Mouse (Mus musculus): Measurements from ENCODE around the gene Gbf1. TPM values are rescaled to one million over a fixed set of nuclear protein-coding genes. Genes with fewer than 3 reads are reported as not detected.

Gene Gbf1
- total RNA-seq, 2 experiments from 2014 or later = 27.0 to 28.2 TPM

DNA sequence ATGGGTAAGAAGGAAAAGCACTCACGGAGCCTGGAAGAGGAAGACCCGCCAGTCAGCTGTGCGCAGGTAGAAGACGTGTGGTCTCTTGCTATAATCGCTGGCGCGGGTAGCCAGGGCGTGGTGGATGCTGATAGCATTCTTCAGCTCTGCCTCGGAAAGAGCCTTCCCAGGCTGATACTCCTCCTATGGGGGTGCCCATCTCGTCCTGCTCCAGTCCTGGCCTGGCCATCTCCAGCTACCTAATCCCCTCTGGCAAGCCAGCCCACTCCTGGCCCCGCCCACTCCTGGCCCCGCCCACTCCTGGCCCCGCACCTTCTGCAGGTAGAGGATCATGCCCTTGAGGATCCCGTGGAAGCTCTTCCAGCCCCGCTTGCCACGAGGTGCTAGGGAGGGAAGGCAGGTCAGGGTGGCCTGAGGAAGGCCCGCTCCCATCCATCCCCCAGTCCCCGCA, 161.9 kb downstream of the Gbf1 start:
- no peak for ATAC-seq (ENCODE audit: poor library complexity, severe bottlenecking)

DNA sequence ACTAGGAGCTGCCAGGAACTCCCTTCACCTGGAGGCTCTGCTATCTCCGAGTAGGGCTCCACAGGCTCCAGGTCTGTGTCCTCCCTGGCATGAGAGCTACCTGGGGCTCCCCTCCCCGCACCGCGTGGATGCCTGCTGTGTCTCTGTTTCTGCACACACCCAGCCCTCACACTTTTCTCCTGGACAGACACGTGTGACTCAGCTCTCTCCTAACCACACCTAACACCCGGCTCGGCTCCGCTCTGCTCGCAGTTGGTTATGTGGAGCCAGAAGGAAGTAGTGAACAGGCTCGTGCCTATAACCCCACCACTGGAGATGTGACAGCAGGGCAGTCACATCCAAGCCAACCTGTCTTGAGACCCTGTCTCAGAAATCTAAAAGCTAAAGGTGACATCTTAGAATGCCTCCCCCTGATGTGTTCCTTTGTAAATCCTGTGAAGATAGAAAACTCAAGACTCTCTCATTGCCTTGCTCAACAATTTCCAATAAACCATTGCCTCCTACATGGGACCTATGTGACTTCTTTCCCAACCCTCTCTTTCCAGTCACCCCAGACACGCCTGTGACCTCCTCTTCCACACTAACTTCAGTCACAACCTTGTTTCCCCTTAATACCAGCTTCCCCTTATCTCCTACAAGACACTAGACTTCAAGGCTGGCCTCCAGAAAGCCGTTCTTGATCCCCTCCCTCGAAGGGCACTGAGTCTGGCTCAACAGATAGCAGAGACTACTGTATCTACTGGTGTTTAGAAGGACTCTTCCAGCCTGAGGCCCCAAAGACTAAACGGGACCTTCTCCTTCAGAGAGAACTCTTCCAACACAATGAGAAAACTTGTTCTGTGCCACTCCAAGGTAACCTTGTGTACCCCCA, 162.8 kb downstream of the Gbf1 start:
- peak; percentile 44; the same call in 1 of the 2 replicates for ATAC-seq (ENCODE audit: poor library complexity, severe bottlenecking)

DNA sequence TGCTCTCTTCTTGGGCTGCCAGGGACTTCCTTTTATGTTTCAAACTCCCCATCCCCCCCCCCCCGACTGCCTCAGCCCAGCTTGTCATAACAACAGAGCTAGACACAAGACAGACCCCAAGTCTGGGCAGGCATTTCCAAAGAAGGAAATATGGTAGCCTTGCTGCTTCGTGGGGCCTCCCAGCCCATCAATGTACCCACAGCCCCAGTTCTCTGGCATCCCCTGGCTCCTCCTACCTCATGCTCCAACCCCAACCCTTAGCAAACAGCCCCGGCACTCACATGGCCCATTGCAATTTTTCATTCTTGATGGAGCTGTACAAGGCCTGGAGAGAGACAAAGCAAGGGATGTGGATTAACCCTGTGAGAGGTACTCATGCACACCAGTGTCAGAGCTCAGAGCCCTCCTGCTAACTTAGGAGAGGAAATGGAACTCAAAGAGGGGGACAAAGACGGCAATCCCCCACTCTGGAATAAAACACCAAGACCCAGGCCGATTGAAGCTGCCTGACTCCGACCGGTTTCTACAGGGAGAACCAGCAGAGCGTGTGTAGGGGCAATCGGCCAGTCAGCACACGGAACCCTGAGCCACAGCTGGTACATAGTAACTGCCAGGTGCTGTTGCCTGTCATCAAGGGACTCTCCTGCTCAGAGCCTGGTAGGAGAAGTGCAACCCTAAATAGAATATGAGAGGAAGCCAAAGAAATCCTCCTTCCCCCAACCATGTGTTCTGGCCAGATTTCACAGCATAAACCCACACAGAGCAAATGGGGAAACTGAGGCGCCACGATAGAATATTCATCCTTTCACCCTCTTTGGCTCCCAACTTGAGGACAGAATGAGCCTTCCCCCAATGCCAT, 163.7 kb downstream of the Gbf1 start:
- no peak for ATAC-seq (ENCODE audit: poor library complexity, severe bottlenecking)

DNA sequence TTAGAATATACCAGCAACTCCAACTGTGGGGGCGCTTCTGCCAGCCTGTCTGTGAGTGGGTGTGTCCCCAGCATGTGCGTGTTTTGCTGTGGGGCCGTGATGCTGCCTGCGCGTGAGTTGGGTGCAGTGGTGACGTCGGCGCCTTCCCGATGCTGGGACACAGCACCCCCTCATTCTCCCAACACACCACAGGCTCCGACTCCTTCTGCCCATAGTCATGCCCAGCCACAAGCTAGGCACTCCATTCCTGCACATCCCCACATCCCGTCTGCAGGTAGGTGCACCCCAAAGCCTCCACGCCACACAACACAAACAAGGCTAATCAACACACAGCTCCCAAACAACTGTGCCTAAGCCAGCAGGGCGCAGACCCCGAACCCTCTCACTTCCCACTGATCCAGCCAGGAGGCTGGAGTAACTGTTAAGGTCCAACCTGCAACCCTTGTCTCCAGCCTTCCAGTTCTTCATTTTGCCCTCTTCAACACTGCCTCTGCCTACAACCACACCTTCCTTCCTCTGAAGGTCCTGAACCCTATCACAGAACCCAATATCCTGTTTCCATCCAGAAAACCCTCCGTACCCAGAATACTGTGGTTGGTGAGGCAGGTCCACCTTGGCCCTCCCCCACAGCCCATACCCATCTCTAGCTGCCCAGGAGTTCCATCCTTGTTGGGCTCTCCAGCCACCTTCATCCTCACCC, 164.7 kb downstream of the Gbf1 start:
- ATAC-seq (ENCODE audit: poor library complexity, severe bottlenecking) = peak; percentile 11; the same call in 1 of the 2 replicates

DNA sequence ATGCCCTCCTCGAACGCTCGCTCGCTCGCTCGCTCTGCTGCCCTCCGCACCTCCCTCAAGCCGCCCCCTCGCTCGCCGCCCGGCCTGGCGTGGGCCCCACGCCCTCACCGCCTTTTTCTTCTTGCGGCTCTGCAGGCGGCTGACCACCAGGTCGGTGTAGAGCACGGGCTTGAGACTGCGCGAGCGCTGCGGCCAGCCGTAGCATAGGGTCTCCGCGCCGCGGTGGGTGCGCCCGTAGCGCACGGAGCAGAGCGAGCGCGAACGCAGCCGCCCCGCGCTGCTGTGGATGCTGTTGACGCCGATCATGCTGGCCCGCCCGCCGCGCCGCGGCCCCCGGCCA, 165.2 kb downstream of the Gbf1 start:
- ATAC-seq (ENCODE audit: poor library complexity, severe bottlenecking) = no peak

DNA sequence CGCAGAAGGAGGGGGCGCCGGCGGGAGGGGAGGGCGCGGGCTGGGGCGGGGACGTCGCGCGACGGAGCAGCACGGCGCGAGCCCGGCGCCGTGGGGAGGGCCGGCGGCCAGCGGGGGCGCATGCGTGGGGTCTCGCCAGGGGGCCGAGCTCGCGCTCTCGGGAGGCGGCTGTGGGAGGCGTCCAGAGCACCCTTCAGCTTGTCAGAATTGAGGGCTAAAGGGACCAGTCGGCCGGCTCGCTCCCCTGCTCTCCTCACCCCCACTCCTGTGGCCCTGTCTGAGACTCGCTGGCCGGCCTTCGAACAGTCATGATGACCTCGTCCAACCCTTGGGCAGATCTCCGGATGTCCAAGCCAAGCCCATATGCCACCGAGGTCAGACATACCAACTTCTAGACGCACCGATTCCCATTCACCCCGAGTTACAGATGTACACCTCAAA, 165.7 kb downstream of the Gbf1 start:
- ATAC-seq (ENCODE audit: poor library complexity, severe bottlenecking) = no peak

DNA sequence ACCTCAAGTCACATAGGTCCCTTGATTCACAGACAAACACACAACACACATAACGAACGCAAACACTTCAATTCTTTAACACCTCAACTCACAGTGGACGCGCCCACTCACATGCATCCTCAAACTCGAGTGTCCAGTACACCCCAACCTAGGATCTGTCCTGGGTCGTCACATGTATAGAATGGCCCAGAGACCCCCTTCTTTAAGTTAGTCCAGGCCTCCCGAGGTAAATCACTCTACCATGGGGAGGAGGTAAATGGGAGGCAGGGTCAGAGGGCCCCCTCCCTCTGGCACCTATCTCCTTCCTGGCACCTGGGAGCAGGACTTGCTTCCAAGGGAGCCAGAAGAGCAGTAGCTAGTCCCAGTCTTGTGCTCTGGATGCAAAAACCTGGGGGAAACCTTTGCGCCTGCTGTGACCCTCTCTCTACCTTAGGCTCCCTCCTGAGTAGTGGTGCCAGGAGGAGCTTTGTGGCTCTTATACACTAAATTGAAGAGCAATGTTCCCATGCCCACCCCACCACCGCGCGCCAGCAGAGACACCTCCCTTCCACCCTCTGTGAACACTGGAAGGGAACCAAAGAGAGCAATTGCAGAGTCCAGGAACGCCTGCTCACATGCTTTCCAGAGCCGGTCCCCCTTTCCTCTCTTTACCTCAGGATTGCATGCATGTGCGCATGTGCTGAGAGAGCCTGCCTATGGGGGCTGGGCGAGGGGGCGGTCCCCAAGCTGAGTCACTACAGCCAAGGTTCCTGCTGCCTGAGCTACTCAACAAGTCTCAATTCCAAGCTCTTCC, 166.5 kb downstream of the Gbf1 start:
- ATAC-seq (ENCODE audit: poor library complexity, severe bottlenecking) = no peak

DNA sequence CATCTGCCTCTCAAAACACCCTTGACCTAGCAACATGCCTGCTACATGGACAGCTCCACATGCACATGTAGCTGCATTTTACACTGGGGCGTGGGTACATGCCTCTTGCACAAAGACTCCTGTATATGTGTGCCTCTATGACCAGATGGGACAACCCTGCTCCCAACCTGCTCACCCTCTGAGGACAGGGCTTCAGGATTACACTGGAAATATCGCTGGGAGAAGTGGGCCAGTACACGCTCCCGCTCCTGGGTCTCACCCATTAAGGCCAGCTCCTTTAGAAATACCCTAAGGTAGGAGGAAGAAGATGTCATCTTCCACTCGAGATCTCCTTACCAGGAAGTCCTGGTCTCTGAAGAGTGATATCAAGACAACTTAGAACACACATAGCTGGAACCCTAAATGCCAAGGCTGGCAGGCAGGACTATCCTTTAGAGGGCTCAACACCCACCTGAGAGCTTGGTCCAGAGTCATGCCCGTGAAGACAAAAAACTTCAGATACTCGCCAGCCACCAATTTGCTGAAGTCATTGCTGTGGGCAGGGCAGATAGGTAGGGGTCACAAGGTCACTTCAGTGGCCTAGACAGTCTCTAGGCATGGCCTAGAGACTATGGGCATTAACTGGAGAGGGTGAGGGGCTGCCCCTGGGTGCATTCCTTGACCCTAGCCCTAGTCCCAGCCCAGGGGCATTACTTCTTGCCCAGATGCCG, 167.9 kb downstream of the Gbf1 start:
- ATAC-seq (ENCODE audit: poor library complexity, severe bottlenecking) = no peak

DNA sequence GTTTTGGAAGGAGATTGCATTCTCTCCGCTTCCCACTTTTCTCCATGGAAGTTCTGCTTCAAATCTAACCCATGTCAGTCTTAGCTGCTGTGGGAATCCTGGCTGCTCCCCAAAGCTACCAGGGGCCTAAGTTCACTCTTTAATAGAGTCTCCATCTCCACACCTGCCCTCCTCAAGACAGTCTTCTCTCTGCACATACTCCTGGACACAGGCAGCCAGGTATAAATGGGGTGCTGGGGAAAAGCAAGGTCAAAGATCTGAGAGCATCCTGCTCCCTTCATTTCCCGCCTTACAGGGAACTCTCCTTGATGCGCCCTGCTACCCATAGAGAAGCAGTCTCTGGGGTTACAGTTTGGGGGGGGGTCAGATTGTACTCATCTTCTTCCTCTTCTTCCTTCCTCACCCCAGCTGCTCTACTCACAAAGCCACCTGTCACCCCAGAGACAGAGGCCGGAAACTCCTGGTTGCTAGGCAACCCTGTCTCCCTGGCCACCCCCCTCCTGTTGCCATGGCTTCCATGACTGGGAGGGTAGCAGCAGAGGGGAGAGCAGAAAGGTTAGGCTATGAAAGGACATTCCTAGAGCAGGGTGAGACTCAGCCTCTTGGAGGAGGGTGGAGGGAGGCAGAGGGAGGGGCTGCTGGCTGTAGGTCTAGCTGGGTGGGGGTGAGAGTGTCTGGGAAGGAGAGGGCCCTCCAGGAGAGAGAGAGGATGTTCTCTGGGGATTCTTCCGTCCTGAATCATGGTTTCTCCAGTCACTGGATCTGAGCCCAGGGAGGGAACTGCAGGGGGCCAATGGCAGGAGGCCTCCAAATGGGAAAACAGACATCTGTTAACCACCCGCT, 169.0 kb downstream of the Gbf1 start:
- ATAC-seq (ENCODE audit: poor library complexity, severe bottlenecking) = no peak

DNA sequence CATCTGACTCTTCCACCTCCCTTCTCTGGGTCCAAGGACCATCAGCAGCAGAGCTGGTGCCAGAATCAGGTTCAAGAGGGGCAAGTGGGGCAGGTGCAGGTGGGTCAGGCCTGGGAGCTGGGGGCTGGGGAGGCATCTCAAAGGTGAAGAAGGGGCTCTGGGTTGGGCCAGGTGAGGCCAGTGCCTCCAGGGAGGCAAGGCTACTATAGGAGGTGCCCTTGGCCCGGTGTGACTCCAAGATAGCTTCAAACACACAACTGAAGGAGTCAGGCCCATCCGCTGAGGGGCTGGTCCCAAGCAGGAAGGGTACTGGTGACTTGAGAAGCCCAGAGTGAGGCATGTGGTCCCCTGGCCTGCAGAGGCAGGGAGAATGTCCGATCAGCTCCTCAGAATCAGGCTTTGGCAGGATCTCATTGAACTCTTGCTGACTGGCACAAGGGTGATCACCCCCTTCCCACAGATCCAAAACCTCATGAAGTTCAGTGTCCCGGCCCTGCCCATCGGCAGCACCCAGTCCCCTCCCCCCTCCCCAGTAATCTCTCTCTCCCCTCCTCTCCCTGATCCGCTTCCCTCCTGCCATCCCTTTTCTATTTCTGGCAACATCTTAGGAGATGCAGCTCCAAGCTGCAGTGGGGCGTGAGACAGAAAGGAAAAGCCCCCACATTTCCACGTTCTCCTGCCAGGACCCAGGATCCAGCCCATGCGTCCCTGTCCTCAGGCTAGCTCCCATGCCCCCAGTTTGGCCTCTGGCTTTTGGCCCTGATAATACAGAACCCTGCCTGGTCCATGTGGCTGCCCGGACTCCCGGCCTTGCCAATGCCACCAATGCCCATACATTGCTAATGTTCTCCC, 170.1 kb downstream of the Gbf1 start:
- ATAC-seq (ENCODE audit: poor library complexity, severe bottlenecking) = no peak

DNA sequence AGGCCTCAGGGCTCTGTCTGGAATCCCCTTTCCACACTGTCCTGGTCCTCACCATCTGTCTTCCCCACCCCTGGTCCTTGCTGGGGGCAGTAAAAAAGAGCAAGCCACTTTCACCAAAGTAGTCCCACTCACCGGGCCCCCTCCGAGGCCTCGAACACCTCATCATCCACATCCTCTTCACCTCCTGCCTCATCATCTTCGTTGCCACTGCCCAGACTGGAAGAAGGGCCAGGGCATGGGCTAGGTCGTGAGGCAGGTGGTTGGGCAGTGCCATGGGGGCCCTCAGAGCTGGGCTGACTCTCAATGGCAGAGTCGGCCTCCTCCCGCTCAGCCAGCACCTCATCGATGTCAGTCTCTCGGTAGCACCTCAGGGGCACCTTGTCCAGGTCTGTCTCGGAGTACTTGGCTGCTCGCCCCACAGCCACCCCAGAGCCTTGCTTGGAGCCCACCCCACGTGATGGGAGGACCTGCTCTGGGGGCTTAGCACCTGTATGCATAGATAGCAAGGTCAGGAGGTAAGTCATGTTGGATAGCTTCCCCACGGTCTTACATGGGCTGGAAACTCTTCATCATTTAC, 170.8 kb downstream of the Gbf1 start:
- ATAC-seq (ENCODE audit: poor library complexity, severe bottlenecking) = no peak

DNA sequence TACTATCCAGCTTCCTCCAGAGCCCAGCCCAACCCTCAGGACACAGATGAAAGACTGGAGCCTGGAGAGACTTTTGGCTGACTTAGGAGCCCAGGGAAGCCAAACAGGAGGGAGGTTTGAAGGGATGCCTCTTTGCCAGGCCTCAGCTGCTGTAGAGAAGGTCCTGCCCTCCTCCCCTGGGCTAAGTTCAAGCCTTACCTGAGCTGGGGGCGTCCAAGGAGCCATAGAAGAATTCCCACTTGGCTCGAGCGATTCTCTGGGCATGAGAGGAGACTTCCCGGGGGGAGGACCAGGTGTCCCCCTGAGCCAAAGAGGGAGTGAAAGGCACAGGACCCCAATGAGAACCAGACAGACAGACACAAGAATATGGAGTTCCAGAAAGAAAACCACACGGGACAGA, 171.4 kb downstream of the Gbf1 start:
- no peak for ATAC-seq (ENCODE audit: poor library complexity, severe bottlenecking)

DNA sequence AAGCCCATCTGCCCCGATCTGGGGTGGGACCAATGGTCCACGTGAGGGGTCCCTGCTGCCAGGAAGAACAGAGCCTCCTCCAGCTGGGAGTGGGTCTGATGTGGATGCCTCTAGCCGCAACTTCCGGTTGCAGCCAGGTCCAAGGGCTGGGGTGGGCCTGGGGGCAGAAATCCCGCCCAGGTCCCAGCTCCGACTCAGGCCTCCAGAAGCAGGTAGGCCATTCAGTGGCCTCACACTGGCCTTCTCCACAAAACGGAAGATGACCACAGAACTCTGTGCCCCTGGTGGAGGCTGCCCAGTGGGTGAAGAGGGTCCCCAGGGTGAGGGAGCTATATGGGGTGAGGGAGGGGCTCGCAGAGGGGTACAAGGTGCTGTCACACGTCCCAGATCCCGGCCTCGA, 172.1 kb downstream of the Gbf1 start:
- no peak for ATAC-seq (ENCODE audit: poor library complexity, severe bottlenecking)

DNA sequence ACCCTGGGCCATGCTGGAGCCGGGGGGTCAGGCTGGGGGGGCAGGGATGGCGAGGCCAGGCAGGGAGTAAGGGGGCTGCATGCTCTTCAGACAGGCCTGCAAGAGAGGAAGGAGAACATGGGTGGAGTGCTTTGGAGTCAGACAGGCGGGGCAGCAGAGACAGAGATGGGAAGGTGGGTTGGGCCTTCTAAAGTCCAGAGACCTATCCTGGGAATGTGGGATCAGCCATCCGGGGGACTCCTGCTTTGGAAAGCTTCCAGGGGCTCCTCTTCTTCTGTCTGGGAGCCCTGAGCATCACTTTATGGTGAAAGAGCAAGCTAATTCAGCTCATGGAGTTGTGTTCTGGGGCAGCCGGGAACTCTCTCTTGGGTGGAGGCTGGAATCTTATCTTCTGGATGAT, 172.6 kb downstream of the Gbf1 start:
- ATAC-seq (ENCODE audit: poor library complexity, severe bottlenecking) = no peak

DNA sequence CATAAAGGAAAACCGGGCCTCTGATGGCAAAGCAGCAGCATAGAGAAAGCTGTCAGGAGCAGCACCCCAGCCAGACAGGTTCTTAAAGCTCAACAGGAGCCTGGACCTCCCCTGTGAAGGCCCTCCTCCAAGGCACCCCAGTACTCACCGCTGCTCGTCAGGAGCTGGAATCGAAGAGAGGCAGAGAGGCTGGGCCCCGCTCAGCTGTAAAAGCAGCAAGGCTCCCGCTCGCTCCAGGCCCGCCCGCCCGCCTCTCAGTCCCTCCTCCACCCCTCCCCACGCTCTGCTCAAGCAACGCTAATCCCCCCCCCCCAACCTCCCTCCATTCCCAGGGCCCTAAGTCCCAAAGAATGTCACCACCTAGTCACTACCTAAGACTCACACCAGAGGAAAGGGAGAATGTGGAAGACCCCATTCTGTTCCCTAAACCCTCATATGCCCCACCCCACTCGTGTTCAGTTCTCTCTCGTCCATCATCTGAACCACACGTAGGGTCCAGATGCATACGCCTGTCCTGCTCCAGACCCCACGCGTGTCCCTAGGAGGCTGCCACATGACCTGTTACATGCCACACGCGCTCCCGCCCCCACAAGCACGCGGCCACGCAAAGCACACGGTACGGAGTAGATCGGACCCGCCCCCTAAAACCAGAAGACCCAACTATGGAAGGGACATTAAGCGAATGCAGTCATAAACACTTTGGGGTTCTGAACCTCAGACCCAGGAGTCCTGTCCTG, 173.9 kb downstream of the Gbf1 start:
- ATAC-seq (ENCODE audit: poor library complexity, severe bottlenecking) = no peak

DNA sequence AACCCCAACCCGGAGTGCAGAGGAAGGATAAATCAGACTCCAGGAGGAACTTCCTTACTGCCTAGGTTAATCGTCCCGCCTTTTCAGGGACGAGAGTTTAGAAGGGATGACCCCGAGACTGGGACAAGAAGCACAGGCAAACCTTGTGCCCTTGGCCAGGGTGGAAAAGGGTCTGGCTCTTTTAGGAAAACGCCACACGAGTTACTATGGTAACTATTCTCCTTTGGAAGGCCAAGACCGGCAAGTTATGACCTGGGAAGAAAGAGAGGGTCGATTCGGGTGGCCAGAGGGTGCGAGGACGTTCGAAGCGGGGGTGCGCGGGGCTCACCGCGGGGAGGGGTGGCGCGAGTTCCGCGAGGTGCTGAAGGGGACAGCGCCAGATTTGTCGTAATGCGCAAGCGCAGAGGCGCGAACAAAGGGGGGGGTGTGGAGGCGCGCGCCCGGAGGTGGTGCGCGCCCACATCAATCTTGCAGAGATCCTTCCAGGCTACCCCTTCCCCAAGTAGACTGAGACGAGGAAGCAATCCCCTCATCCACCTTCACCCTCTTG, 174.5 kb downstream of the Gbf1 start, which contains the start of gene Psd:
Gene Psd, minus strand, starts transcription at position 401 of the 550 bp plus-strand sequence.
- peak; percentile 25 for ATAC-seq (ENCODE audit: poor library complexity, severe bottlenecking)
